Mouse (Mus musculus) liver, embryonic 14.5 days (tissue): ENCODE results near the gene Tgfbr3.

Experiments
- CTCF ChIP-seq: IDR thresholded peaks from 2 replicates; pipeline ENCODE4 v1.5.1; 2016; ENCODE audit warnings: antibody characterized with exemption, low read depth, control low read depth
- EP300 ChIP-seq: IDR thresholded peaks from 2 replicates; pipeline ENCODE4 v1.6.1; 2016; ENCODE audit warnings: antibody characterized with exemption, low read depth

DNA sequence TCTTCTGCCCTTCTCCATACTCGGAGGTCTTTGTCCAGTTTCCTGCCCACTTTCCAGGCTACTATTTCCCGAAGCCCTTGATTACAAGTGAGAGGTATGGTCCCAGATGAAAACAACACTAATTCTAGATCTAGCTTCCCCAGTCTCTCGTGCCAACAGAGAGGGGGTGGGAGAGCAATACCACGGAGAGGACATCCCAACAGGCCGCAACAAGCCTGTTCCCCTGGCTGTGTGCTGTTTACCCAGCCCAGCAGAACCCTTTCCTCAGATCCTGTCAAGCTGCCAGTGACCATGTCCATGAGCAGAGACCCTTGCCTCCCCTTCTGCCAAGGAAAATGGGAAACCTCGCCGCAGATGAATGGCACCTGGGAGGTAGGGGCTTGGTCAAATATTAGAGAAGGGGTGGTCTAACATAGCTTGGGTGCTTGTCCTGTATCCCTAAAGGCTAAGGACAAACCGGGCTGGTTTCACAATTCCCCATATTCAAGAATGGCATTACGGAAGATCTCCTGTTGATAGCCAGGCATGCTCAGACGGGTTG, 77.5 kb downstream of the Tgfbr3 start:
- TF ChIP-seq CTCF (no peak), EP300 (no peak)
